Mouse (Mus musculus): ENCODE measurements around the gene Rbm6. TPM values are rescaled to one million over a fixed set of nuclear protein-coding genes. Genes with fewer than 3 reads are reported as not detected.

Rbm6 gene
- polyA plus RNA-seq, 1 experiment, result 62.5 TPM

- H3K4me3 ChIP-seq (ENCODE audit: insufficient read depth, low read length), result no peak overlapping the region
- H3K4me1 ChIP-seq (ENCODE audit: control insufficient read depth, insufficient read depth, low read length), result no peaks in the 10 kb centered on the region
- TF ChIP-seq CTCF (IDR thresholded peaks at IDR 0.05; ENCODE audit: extremely low read depth, insufficient read depth, low read length) (peak; percentile 48), POLR2A (IDR thresholded peaks at IDR 0.05; ENCODE audit: extremely low read depth, insufficient read depth, low read length) (no peak)
- no peak overlapping the region for H3K27ac ChIP-seq (ENCODE audit: insufficient read depth, low read length)
These were observed 134.2 kb downstream of the Rbm6 start for GRCm38 (mm10) chr9:107738841-107739202.

DNA sequence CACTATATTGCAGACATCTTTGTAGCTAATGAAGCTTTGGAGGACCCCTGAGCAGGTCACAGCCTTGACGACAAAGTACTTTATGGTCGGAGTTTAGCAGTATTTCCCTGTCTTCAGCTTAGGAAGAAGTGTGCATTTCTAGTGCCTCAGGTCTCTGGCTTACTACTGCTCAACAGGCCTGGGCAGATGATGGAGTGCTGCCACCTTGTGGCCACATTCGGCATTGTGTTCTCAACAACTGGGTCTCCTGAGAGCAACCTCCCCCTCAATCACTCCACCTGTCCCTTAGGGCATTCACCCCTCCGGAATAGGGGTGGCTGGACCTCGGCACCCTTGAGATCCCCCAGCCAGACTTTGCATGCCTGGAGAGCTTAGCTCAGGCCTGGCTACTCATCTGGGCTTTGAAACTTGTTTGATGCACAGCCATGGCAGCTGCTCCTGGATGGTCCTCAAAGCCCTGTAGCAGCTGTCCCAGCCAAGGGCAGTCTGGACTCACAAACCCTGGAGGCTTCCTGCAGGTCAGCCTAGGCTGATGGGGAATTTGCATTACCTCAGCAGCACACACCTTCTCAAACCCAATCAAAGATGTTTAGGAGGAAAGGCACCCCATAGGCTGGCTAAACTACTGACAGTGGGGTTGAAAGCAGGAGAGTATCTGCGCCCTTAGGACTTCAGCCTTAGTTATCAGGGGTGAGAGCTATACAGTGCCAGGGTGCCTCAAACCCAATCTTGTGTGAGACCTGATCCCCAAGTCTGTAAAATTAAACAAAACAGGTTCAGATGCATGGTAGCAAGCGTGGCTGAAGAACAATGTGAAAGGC is 134.8 kb downstream of the Rbm6 start:
- TF ChIP-seq POLR2A (IDR thresholded peaks at IDR 0.05; ENCODE audit: extremely low read depth, insufficient read depth, low read length), result peak; percentile 49; the same call in 1 of the 2 replicates
- peak; percentile 97 for TF ChIP-seq CTCF (IDR thresholded peaks at IDR 0.05; ENCODE audit: extremely low read depth, insufficient read depth, low read length)
- no peaks in the 10 kb centered on the region for H3K4me1 ChIP-seq (ENCODE audit: control insufficient read depth, insufficient read depth, low read length)
- H3K27ac ChIP-seq (ENCODE audit: insufficient read depth, low read length), result no peak overlapping the region
- no peak overlapping the region for H3K4me3 ChIP-seq (ENCODE audit: insufficient read depth, low read length)

- Histone ChIP-seq H3K4me3 (ENCODE audit: insufficient read depth, low read length) (no peak overlapping the region), H3K27ac (ENCODE audit: insufficient read depth, low read length) (no peak overlapping the region), H3K4me1 (ENCODE audit: control insufficient read depth, insufficient read depth, low read length) (no peaks in the 10 kb centered on the region)
- TF ChIP-seq POLR2A (IDR thresholded peaks at IDR 0.05; ENCODE audit: extremely low read depth, insufficient read depth, low read length), result no peak
- TF ChIP-seq CTCF (IDR thresholded peaks at IDR 0.05; ENCODE audit: extremely low read depth, insufficient read depth, low read length), result no peak
These were observed 136.9 kb downstream of the Rbm6 start for GRCm38 (mm10) chr9:107736185-107736485.

DNA sequence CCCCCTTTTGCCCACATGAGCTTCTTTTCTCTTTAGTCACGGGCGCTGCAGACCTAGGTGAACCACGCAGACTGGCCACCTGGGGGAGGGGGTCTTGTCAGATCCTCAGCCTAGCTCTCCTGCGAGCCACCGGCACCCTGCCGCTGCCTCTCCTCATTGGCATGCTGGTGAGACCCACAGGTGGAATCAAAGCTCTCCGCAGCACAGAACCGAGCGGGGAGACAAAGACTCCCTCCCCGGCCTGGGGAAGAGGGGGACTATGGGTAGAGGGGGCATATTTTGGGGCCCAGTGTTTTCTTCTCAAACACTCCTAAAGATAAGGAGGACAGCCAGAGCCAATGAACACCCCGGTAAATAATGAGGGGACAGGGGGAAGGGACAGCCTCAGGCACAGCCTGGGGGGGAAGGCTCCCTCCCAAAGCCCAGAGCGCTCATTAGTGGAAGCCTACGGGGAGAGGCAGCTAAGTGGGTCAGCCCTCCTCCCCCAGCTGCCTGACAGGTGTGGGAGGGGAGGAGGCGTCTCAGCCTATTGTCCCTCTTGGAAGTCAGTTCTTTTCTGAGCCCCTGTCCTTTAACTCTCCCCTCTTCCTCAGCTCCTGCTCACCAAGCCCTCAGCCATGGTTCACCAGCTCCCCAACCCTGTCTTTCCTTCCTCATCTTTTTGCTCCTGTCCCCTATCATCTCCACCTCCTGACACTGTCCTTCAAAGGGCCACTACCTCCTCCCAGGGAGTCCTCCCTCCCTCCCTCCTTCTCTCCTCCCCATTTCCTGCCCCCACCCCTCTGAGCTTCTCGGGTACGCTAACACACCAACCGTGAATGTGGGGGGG is 137.5 kb downstream of the Rbm6 start:
- no peaks in the 10 kb centered on the region for H3K4me1 ChIP-seq (ENCODE audit: control insufficient read depth, insufficient read depth, low read length)
- TF ChIP-seq CTCF (IDR thresholded peaks at IDR 0.05; ENCODE audit: extremely low read depth, insufficient read depth, low read length), result no peak
- no peak for TF ChIP-seq POLR2A (IDR thresholded peaks at IDR 0.05; ENCODE audit: extremely low read depth, insufficient read depth, low read length)
- H3K4me3 ChIP-seq (ENCODE audit: insufficient read depth, low read length), result no peak overlapping the region
- no peak overlapping the region for H3K27ac ChIP-seq (ENCODE audit: insufficient read depth, low read length)

DNA sequence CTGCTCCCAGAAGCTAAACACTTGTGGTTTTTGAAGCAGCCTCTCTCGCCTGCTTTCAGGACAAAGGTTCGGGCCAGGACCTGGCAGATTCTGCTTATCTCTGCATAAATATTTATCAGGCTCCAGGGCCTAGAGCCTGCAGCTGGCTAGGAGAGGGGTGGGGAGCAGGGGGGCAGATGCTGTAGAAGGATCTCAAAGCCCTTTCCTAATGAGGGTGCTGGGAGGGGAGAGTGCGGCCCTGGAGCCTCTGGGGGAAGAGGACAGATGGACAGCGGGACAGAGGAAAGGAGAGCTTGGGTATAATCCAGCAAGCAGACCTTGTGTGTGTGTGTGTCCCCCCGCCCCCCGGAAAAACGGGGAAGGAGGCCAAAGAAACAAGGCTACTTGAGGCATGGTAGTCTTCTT is 138.5 kb downstream of the Rbm6 start:
- no peak overlapping the region for H3K27ac ChIP-seq (ENCODE audit: insufficient read depth, low read length)
- no peak overlapping the region for H3K4me3 ChIP-seq (ENCODE audit: insufficient read depth, low read length)
- no peak for TF ChIP-seq POLR2A (IDR thresholded peaks at IDR 0.05; ENCODE audit: extremely low read depth, insufficient read depth, low read length)
- no peaks in the 10 kb centered on the region for H3K4me1 ChIP-seq (ENCODE audit: control insufficient read depth, insufficient read depth, low read length)

DNA sequence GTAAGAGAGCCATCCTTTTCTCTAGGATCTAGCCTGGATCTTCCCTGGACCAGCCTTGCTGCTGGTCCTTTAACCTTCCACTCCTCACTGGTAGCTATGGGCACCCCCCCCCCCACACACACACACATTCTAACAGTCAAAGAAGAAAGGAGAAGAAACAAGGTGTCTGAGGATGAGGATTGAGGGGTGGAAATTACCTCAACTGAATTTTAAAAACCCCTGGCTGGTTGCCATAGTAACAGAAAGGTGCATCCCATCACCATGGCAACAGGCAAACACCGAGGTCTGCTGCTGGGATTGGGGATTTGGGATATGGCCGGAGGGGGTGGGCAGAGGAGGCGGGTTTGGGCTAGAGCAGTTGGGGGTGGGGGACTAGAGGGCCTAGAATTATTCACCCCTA is 143.3 kb downstream of the Rbm6 start:
- Histone ChIP-seq H3K4me1 (ENCODE audit: control insufficient read depth, insufficient read depth, low read length) (no peaks in the 10 kb centered on the region), H3K27ac (ENCODE audit: insufficient read depth, low read length) (no peak overlapping the region), H3K4me3 (ENCODE audit: insufficient read depth, low read length) (no peak overlapping the region)
- TF ChIP-seq POLR2A (IDR thresholded peaks at IDR 0.05; ENCODE audit: extremely low read depth, insufficient read depth, low read length) (no peak), CTCF (IDR thresholded peaks at IDR 0.05; ENCODE audit: extremely low read depth, insufficient read depth, low read length) (no peak)

- H3K4me3 ChIP-seq (ENCODE audit: insufficient read depth, low read length), result no peak overlapping the region
- no peaks in the 10 kb centered on the region for H3K4me1 ChIP-seq (ENCODE audit: control insufficient read depth, insufficient read depth, low read length)
- TF ChIP-seq POLR2A (IDR thresholded peaks at IDR 0.05; ENCODE audit: extremely low read depth, insufficient read depth, low read length), result no peak
- no peak overlapping the region for H3K27ac ChIP-seq (ENCODE audit: insufficient read depth, low read length)
These were observed 143.9 kb downstream of the Rbm6 start for GRCm38 (mm10) chr9:107728919-107729670.

DNA sequence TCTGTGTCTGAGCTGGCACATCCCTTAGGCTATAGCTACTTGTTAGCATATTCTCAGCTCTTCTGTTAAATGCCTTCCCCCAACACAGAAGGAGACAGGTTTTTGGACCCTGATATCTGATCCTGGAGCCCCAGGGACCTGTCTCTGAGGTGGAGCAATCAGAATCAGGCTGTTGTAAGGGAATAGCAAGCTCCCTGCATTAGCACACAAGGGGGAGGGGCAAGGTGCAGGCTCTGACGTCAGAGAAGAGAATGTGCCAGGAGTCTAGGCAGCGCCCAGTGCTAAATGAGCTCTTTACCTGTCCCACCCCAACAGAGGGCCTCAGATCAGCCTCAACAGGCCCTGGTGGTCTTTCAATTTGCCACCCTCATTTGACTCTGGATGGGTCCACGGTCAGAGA is 146.0 kb downstream of the Rbm6 start:
- no peak for TF ChIP-seq CTCF (IDR thresholded peaks at IDR 0.05; ENCODE audit: extremely low read depth, insufficient read depth, low read length)
- H3K27ac ChIP-seq (ENCODE audit: insufficient read depth, low read length), result no peak overlapping the region

DNA sequence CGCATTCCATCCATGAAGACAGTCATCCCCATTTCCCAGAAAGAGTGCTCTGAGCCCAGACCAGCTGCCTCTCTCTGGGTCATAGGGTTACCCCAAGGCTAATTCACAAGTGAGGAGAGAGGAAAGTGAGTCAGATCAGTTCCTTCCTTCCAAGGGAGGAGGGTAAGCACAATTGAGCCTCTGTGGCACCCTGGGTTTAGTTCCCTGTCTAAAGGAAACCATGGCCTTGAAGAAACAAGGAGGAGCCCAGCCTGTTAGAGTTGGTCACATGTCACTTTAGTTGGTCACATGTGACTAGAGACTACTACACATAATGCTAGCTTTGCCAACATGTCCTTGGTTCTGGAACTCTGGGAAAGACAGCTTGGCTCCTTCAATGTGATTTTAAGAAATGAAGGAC is 148.2 kb downstream of the Rbm6 start:
- H3K27ac ChIP-seq (ENCODE audit: insufficient read depth, low read length), result no peak overlapping the region
- no peak overlapping the region for H3K4me3 ChIP-seq (ENCODE audit: insufficient read depth, low read length)
- no peaks in the 10 kb centered on the region for H3K4me1 ChIP-seq (ENCODE audit: control insufficient read depth, insufficient read depth, low read length)
- no peak for TF ChIP-seq POLR2A (IDR thresholded peaks at IDR 0.05; ENCODE audit: extremely low read depth, insufficient read depth, low read length)
- no peak for TF ChIP-seq CTCF (IDR thresholded peaks at IDR 0.05; ENCODE audit: extremely low read depth, insufficient read depth, low read length)

More for the DNA sequence above, 146.0 kb downstream of the Rbm6 start:
- Histone ChIP-seq H3K4me1 (ENCODE audit: control insufficient read depth, insufficient read depth, low read length) (no peaks in the 10 kb centered on the region), H3K4me3 (ENCODE audit: insufficient read depth, low read length) (no peak overlapping the region)

All from cortical plate, adult 2 months (tissue).